Mouse (Mus musculus) T-helper 17 cell (primary cell): ENCODE data around the gene Map2k6.

Experiments used
- in situ Hi-C, 2 experiments: fragments of 300-600 bp; cut with MboI, MseI; formaldehyde crosslinking; loops; 1 replicate in 1 of 2; 2 replicates in 1 of 2; pipeline ENCODE4 v1.15.1; 2025; ENCODE audit warnings: high pct_unique_total_duplicates in 2 of 2

Map2k6 gene

GRCm38 (mm10) chr11:110399240-110400150 is 573 bp downstream of the Map2k6 start:
- in situ Hi-C loops, result loop anchor here in 1 of 2 experiments (5.0 to 25.0 kb wide), 3 partner anchors 83 to 1037 kb away; partner anchors contain the start of genes Gna13 and Kcnj2

GRCm38 (mm10) chr11:110400283-110400682 is 1.4 kb downstream of the Map2k6 start:
- in situ Hi-C loops, result loop anchor here in 1 of 2 experiments (25.0 kb wide), 1 partner anchor 1038 kb away; the partner anchor contains the start of gene Gna13

- in situ Hi-C loops, result loop anchor here in 1 of 2 experiments (25.0 kb wide), 1 partner anchor 1040 kb away; the partner anchor contains the start of gene Gna13
These were observed 3.7 kb downstream of the Map2k6 start for GRCm38 (mm10) chr11:110402671-110403070.

GRCm38 (mm10) chr11:110403602-110404001 is 4.7 kb downstream of the Map2k6 start:
- in situ Hi-C loops, result loop anchor here in 1 of 2 experiments (25.0 kb wide), 1 partner anchor 1041 kb away; the partner anchor contains the start of gene Gna13

- in situ Hi-C loops, result loop anchor here in 1 of 2 experiments (25.0 kb wide), 1 partner anchor 1043 kb away; the partner anchor contains the start of gene Gna13
These were observed 6.7 kb downstream of the Map2k6 start for GRCm38 (mm10) chr11:110405607-110406006.

GRCm38 (mm10) chr11:110409131-110409530 is 10.2 kb downstream of the Map2k6 start:
- in situ Hi-C loops, result loop anchor here in 1 of 2 experiments (25.0 kb wide), 1 partner anchor 1047 kb away; the partner anchor contains the start of gene Gna13

- in situ Hi-C loops, result loop anchor here (5.0 to 25.0 kb wide), 2 partner anchors 73 to 1047 kb away; partner anchors contain the start of gene Gna13 (in 1 of the 2)
These were observed 10.9 kb downstream of the Map2k6 start for GRCm38 (mm10) chr11:110409776-110410175.

- in situ Hi-C loops, result loop anchor here (5.0 to 25.0 kb wide), 2 partner anchors 71 to 1049 kb away; partner anchors contain the start of gene Gna13 (in 1 of the 2)
These were observed 12.7 kb downstream of the Map2k6 start for GRCm38 (mm10) chr11:110411596-110411995.

GRCm38 (mm10) chr11:110414263-110414662 is 15.3 kb downstream of the Map2k6 start:
- in situ Hi-C loops, result loop anchor here (5.0 to 25.0 kb wide), 2 partner anchors 68 to 1052 kb away; partner anchors contain the start of gene Gna13 (in 1 of the 2)

- in situ Hi-C loops, result loop anchor here in 1 of 2 experiments (25.0 kb wide), 1 partner anchor 1054 kb away; the partner anchor contains the start of gene Gna13
These were observed 17.8 kb downstream of the Map2k6 start for GRCm38 (mm10) chr11:110416691-110417090.

- in situ Hi-C loops, result loop anchor here in 1 of 2 experiments (25.0 kb wide), 1 partner anchor 1058 kb away; the partner anchor contains the start of gene Gna13
These were observed 21.5 kb downstream of the Map2k6 start for GRCm38 (mm10) chr11:110420463-110420862.

- in situ Hi-C loops, result no loop called here
These were observed 27.7 kb downstream of the Map2k6 start for GRCm38 (mm10) chr11:110426572-110427145.

- in situ Hi-C loops, result no loop called here
These were observed 28.2 kb downstream of the Map2k6 start for GRCm38 (mm10) chr11:110427159-110427561.

- in situ Hi-C loops, result no loop called here
These were observed 30.1 kb downstream of the Map2k6 start for GRCm38 (mm10) chr11:110428999-110429398.

- in situ Hi-C loops, result no loop called here
These were observed 31.0 kb downstream of the Map2k6 start for GRCm38 (mm10) chr11:110429837-110430418.

- in situ Hi-C loops, result no loop called here
These were observed 37.1 kb downstream of the Map2k6 start for GRCm38 (mm10) chr11:110435839-110436556.

- in situ Hi-C loops, result no loop called here
These were observed 38.1 kb downstream of the Map2k6 start for GRCm38 (mm10) chr11:110436998-110437397.

- in situ Hi-C loops, result no loop called here
These were observed 39.2 kb downstream of the Map2k6 start for GRCm38 (mm10) chr11:110438135-110438534.

- in situ Hi-C loops, result no loop called here
These were observed 39.9 kb downstream of the Map2k6 start for GRCm38 (mm10) chr11:110438700-110439296.

- in situ Hi-C loops, result no loop called here
These were observed 40.4 kb downstream of the Map2k6 start for GRCm38 (mm10) chr11:110439354-110439753.
